Mouse (Mus musculus) CD4-positive helper T cell, adult 2 months (primary cell): ENCODE data around the gene Dennd2c.
A peak's percentile ranks its signal among the peaks of the same experiment; 100 is the strongest.

Source experiments
- DNase-seq: peaks from one replicate; pipeline ENCODE4 v3.0.0-alpha.2; 2012; ENCODE audit warnings: low read depth, missing footprints, low spot score

The Dennd2c gene

GRCm38 (mm10) chr3:103102454-103103390 is at the start of gene Dennd2c:
Dennd2c (plus strand) TSS chr3:103102604.
- peak; percentile 89 for DNase-seq

GRCm38 (mm10) chr3:103056016-103056595 is 46.3 kb upstream of the Dennd2c start:
- no peak for DNase-seq

- no peak for DNase-seq
Observed at GRCm38 (mm10) chr3:103057752-103058151, 44.7 kb upstream of the Dennd2c start.

GRCm38 (mm10) chr3:103058207-103059157 is 43.9 kb upstream of the Dennd2c start, which contains the start of gene Nras:
Nras (plus strand) TSS chr3:103058285.
- peak; percentile 94 for DNase-seq

GRCm38 (mm10) chr3:103066927-103067326 is 35.5 kb upstream of the Dennd2c start:
- DNase-seq = no peak

GRCm38 (mm10) chr3:103068971-103069370 is 33.4 kb upstream of the Dennd2c start:
- no peak for DNase-seq

- DNase-seq = no peak
Observed at GRCm38 (mm10) chr3:103073771-103074170, 28.6 kb upstream of the Dennd2c start, which contains the start of gene Ampd1. Ampd1 (plus strand) TSS chr3:103074014.

GRCm38 (mm10) chr3:103075871-103076270 is 26.5 kb upstream of the Dennd2c start:
- DNase-seq = no peak

- no peak for DNase-seq
Observed at GRCm38 (mm10) chr3:103076476-103076875, 25.9 kb upstream of the Dennd2c start.

GRCm38 (mm10) chr3:103079301-103079700 is 23.1 kb upstream of the Dennd2c start:
- DNase-seq = no peak

GRCm38 (mm10) chr3:103081051-103081450 is 21.4 kb upstream of the Dennd2c start:
- no peak for DNase-seq

GRCm38 (mm10) chr3:103081861-103082453 is 20.4 kb upstream of the Dennd2c start:
- DNase-seq = no peak

GRCm38 (mm10) chr3:103082761-103083160 is 19.6 kb upstream of the Dennd2c start:
- DNase-seq = no peak

GRCm38 (mm10) chr3:103085986-103086385 is 16.4 kb upstream of the Dennd2c start:
- DNase-seq = no peak

- peak; percentile 79 for DNase-seq
Observed at GRCm38 (mm10) chr3:103091753-103092152, 10.7 kb upstream of the Dennd2c start.

- no peak for DNase-seq
Observed at GRCm38 (mm10) chr3:103098662-103099061, 3.7 kb upstream of the Dennd2c start.

- peak; percentile 34 for DNase-seq
Observed at GRCm38 (mm10) chr3:103099667-103100066, 2.7 kb upstream of the Dennd2c start.

- DNase-seq = peak; percentile 53
Observed at GRCm38 (mm10) chr3:103100735-103101134, 1.7 kb upstream of the Dennd2c start.

- DNase-seq = no peak
Observed at GRCm38 (mm10) chr3:103101194-103101593, 1.2 kb upstream of the Dennd2c start.

GRCm38 (mm10) chr3:103101909-103102308 is 495 bp upstream of the Dennd2c start:
- no peak for DNase-seq
